Mouse (Mus musculus) limb, embryonic 12.5 days (tissue): ENCODE measurements around the gene Cln5. TPM values are rescaled to one million over a fixed set of nuclear protein-coding genes. Genes with fewer than 3 reads are reported as not detected.

Experiments
- ATAC-seq: fragments of 200-750 bp; cut with Nextera tagmentation; 2 replicates; pipeline ENCODE4 v1.8.0; 2017; ENCODE audit warnings: low read depth, moderate TSS enrichment; ENCODE audit not compliant: insufficient number of reproducible peaks, insufficient read depth, low FRiP score, low TSS enrichment
- H3K27ac ChIP-seq: fragments of 300-500 bp; sonication (generic); 2 replicates; pipeline ENCODE4 v1.5.1; 2016; ENCODE audit warnings: mild to moderate bottlenecking, moderate library complexity
- H3K27me3 ChIP-seq: fragments of 300-500 bp; sonication (generic); 2 replicates; pipeline ENCODE4 v1.6.1; 2016; ENCODE audit warnings: mild to moderate bottlenecking, moderate library complexity
- H3K36me3 ChIP-seq: fragments of 300-500 bp; sonication (generic); 2 replicates; pipeline ENCODE4 v1.6.1; 2016; ENCODE audit warnings: mild to moderate bottlenecking, moderate library complexity
- H3K4me1 ChIP-seq: fragments of 300-500 bp; sonication (generic); replicated peaks from 2 replicates; pipeline ENCODE4 v1.6.1; 2016
- H3K4me2 ChIP-seq: fragments of 300-500 bp; sonication (generic); 2 replicates; pipeline ENCODE4 v1.6.1; 2016; ENCODE audit warnings: mild to moderate bottlenecking, moderate library complexity
- H3K4me3 ChIP-seq: fragments of 300-500 bp; sonication (generic); replicated peaks from 2 replicates; pipeline ENCODE4 v1.5.1; 2016; ENCODE audit warnings: mild to moderate bottlenecking
- H3K9ac ChIP-seq: fragments of 300-500 bp; sonication (generic); replicated peaks from 2 replicates; pipeline ENCODE4 v1.6.1; 2016; ENCODE audit warnings: mild to moderate bottlenecking, moderate library complexity
- H3K9me3 ChIP-seq: fragments of 300-500 bp; sonication (generic); 2 replicates; pipeline ENCODE4 v1.6.1; 2016; ENCODE audit warnings: mild to moderate bottlenecking, moderate library complexity
- WGBS: fragments of 180-500 bp; shearing (Covaris S2); methylation state at CpG from one replicate; pipeline ENCODE4 v1.1.7; 2016; 5-methylcytosine and 5-hydroxymethylcytosine counted together
- polyA plus RNA-seq: library from polyadenylated mRNA; unstranded; fragments of >200 nt; fragmentation: Nextera tagmentation; extraction: Ambion mirVana; gene quantifications from 2 replicates; pipeline ENCODE4 v1.2.1, GENCODE M21; 2016

The Cln5 gene
- polyA plus RNA-seq, 1 experiment from 2014 or later = 28.2 TPM

DNA sequence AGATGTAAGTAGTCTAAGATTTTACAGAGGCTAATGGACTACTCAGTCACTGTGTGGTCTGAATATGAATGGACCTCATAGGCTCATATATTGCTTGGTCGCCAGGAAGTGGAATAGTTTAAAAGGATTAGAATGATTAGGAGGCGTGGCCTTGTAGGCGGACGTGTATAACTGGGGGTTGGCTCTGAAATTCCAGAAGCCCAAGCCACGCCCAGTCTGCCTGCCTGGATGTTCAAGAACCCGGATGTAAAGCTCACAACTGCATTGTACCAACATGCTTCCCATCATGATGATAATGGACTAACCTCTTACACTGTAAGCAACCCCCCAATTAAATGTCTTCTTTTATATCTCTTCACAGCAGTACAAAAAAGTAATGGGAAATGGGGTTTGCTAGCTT, 55.7 kb downstream of the Cln5 start:
- H3K4me2 ChIP-seq = no peak overlapping the region
- no peak overlapping the region for H3K4me3 ChIP-seq
- no peak overlapping the region for H3K9ac ChIP-seq
- H3K4me1 ChIP-seq = no peaks in the 10 kb centered on the region
- H3K27ac ChIP-seq = no peak overlapping the region
- H3K27me3 ChIP-seq = no peaks in the 10 kb centered on the region
- WGBS = 89% methylated on average over 6 of the region's 6 CpGs
- ATAC-seq = no peak
- H3K36me3 ChIP-seq = peaks cover 68% of the 10 kb centered on the region
- H3K9me3 ChIP-seq = no peaks in the 10 kb centered on the region

Other genes starting within 250 kb of the Cln5 start
- 15.8 and 20.9 TPM in 2 replicates for gene Kctd12, start 87.6 kb upstream of the Cln5 start, polyA plus RNA-seq
- not detected in 2 replicates for gene Acod1, start 23.2 kb upstream of the Cln5 start, polyA plus RNA-seq
- 24.1 and 27.6 TPM in 2 replicates for gene Fbxl3, start 29.4 kb downstream of the Cln5 start, polyA plus RNA-seq